Mouse (Mus musculus): ENCODE measurements around the gene Gm39566. TPM values are rescaled to one million over a fixed set of nuclear protein-coding genes. Genes with fewer than 3 reads are reported as not detected.
A peak's percentile ranks its signal among the peaks of the same experiment; 100 is the strongest.
"Not testable (repeated sequence)": the region's sequence is repeated elsewhere in the genome, so short reads cannot be mapped to it uniquely, and the experiment has no call there.

The Gm39566 gene
- polyA plus RNA-seq (2012; rRNA removed) = not detected in 2 replicates

GRCm38 (mm10) chr11:69815155-69815554, at the start of gene Gm39566:
Gene Gm39566 (minus strand): TSS chr11:69815298.
- 78% methylated on average over 10 of the region's 10 CpGs for WGBS

GRCm38 (mm10) chr11:69864138-69864860, 49.2 kb upstream of the Gm39566 start:
- WGBS = 47% methylated on average over 8 of the region's 8 CpGs
- no peaks in the 10 kb centered on the region for H3K36me3 ChIP-seq (ENCODE audit: control insufficient read depth, insufficient read depth, low read length)
- TF ChIP-seq CTCF (IDR thresholded peaks at IDR 0.05; ENCODE audit: extremely low read depth, insufficient read length, insufficient replicate concordance, low read depth, low read length) = no peak
- TF ChIP-seq POLR2A (IDR thresholded peaks at IDR 0.05; ENCODE audit: low read depth, low read length) = no peak
- H3K27me3 ChIP-seq (ENCODE audit: control insufficient read depth, insufficient read depth, low read length) = no peaks in the 10 kb centered on the region; the same call in 1 of the 2 replicates
- H3K27ac ChIP-seq (ENCODE audit: insufficient read depth, low read depth, low read length) = no peak overlapping the region
- no peak overlapping the region for H3K4me3 ChIP-seq (ENCODE audit: low read depth, low read length)
- H3K4me1 ChIP-seq (ENCODE audit: control insufficient read depth, insufficient read depth, insufficient read length, low read length) = peaks cover 2% of the 10 kb centered on the region; the same call in 1 of the 2 replicates

More at GRCm38 (mm10) chr11:69815155-69815554, at the start of gene Gm39566:
- Histone ChIP-seq H3K4me1 (ENCODE audit: control insufficient read depth, insufficient read depth, insufficient read length, low read length) (no peaks in the 10 kb centered on the region), H3K27me3 (ENCODE audit: control insufficient read depth, insufficient read depth, low read length) (no peaks in the 10 kb centered on the region), H3K4me3 (ENCODE audit: low read depth, low read length) (no peak within 1 kb of the TSS), H3K36me3 (ENCODE audit: control insufficient read depth, insufficient read depth, low read length) (no peaks in the 10 kb centered on the region), H3K27ac (ENCODE audit: insufficient read depth, low read depth, low read length) (no peak within 1 kb of the TSS)
- peak; percentile 26; the same call in 1 of the 2 replicates for TF ChIP-seq CTCF (IDR thresholded peaks at IDR 0.05; ENCODE audit: extremely low read depth, insufficient read length, insufficient replicate concordance, low read depth, low read length)
- no peak for TF ChIP-seq POLR2A (IDR thresholded peaks at IDR 0.05; ENCODE audit: low read depth, low read length)

GRCm38 (mm10) chr11:69863729-69864128, 48.6 kb upstream of the Gm39566 start:
- H3K27ac ChIP-seq (ENCODE audit: insufficient read depth, low read depth, low read length); H3K4me3 ChIP-seq (ENCODE audit: low read depth, low read length); H3K4me1 ChIP-seq (ENCODE audit: control insufficient read depth, insufficient read depth, insufficient read length, low read length); H3K36me3 ChIP-seq (ENCODE audit: control insufficient read depth, insufficient read depth, low read length); H3K27me3 ChIP-seq (ENCODE audit: control insufficient read depth, insufficient read depth, low read length): not testable (repeated sequence)
- WGBS = 66% methylated on average over 3 of the region's 3 CpGs

GRCm38 (mm10) chr11:69858113-69858998, 43.3 kb upstream of the Gm39566 start, which contains the start of gene Tnk1:
Gene Tnk1 (minus strand): TSS chr11:69858730.
- H3K27ac ChIP-seq (ENCODE audit: insufficient read depth, low read depth, low read length) = peak within 1 kb of the TSS; percentile 85
- H3K27me3 ChIP-seq (ENCODE audit: control insufficient read depth, insufficient read depth, low read length) = no peaks in the 10 kb centered on the region
- peak within 1 kb of the TSS; percentile 74 for H3K4me3 ChIP-seq (ENCODE audit: low read depth, low read length)
- no peak for TF ChIP-seq CTCF (IDR thresholded peaks at IDR 0.05; ENCODE audit: extremely low read depth, insufficient read length, insufficient replicate concordance, low read depth, low read length)
- TF ChIP-seq POLR2A (IDR thresholded peaks at IDR 0.05; ENCODE audit: low read depth, low read length) = peak; percentile 79; the same call in 1 of the 2 replicates
- 13% methylated on average over 30 of the region's 30 CpGs for WGBS
- peaks cover 11% of the 10 kb centered on the region for H3K4me1 ChIP-seq (ENCODE audit: control insufficient read depth, insufficient read depth, insufficient read length, low read length)
- H3K36me3 ChIP-seq (ENCODE audit: control insufficient read depth, insufficient read depth, low read length) = peaks cover 14% of the 10 kb centered on the region

- Histone ChIP-seq H3K4me3 (ENCODE audit: low read depth, low read length) (no peak overlapping the region), H3K27me3 (ENCODE audit: control insufficient read depth, insufficient read depth, low read length) (no peaks in the 10 kb centered on the region), H3K36me3 (ENCODE audit: control insufficient read depth, insufficient read depth, low read length) (peaks cover 41% of the 10 kb centered on the region), H3K27ac (ENCODE audit: insufficient read depth, low read depth, low read length) (no peak overlapping the region), H3K4me1 (ENCODE audit: control insufficient read depth, insufficient read depth, insufficient read length, low read length) (peaks cover 11% of the 10 kb centered on the region)
- TF ChIP-seq POLR2A (IDR thresholded peaks at IDR 0.05; ENCODE audit: low read depth, low read length) (no peak), CTCF (IDR thresholded peaks at IDR 0.05; ENCODE audit: extremely low read depth, insufficient read length, insufficient replicate concordance, low read depth, low read length) (no peak)
- WGBS = 70% methylated on average over 16 of the region's 16 CpGs
These were observed 40.2 kb upstream of the Gm39566 start for GRCm38 (mm10) chr11:69855347-69855746.

- TF ChIP-seq CTCF (IDR thresholded peaks at IDR 0.05; ENCODE audit: extremely low read depth, insufficient read length, insufficient replicate concordance, low read depth, low read length) (no peak), POLR2A (IDR thresholded peaks at IDR 0.05; ENCODE audit: low read depth, low read length) (no peak)
- H3K4me1 ChIP-seq (ENCODE audit: control insufficient read depth, insufficient read depth, insufficient read length, low read length) = peaks cover 11% of the 10 kb centered on the region
- H3K4me3 ChIP-seq (ENCODE audit: low read depth, low read length) = no peak overlapping the region
- H3K27ac ChIP-seq (ENCODE audit: insufficient read depth, low read depth, low read length) = no peak overlapping the region
- 78% methylated on average over 10 of the region's 10 CpGs for WGBS
- H3K27me3 ChIP-seq (ENCODE audit: control insufficient read depth, insufficient read depth, low read length) = no peaks in the 10 kb centered on the region
- peaks cover 47% of the 10 kb centered on the region for H3K36me3 ChIP-seq (ENCODE audit: control insufficient read depth, insufficient read depth, low read length)
These were observed 39.6 kb upstream of the Gm39566 start for GRCm38 (mm10) chr11:69854680-69855079.

GRCm38 (mm10) chr11:69853994-69854393, 38.9 kb upstream of the Gm39566 start:
- 38% methylated on average over 7 of the region's 7 CpGs for WGBS
- H3K27me3 ChIP-seq (ENCODE audit: control insufficient read depth, insufficient read depth, low read length) = no peaks in the 10 kb centered on the region
- peaks cover 8% of the 10 kb centered on the region for H3K4me1 ChIP-seq (ENCODE audit: control insufficient read depth, insufficient read depth, insufficient read length, low read length)
- no peak for TF ChIP-seq CTCF (IDR thresholded peaks at IDR 0.05; ENCODE audit: extremely low read depth, insufficient read length, insufficient replicate concordance, low read depth, low read length)
- no peak for TF ChIP-seq POLR2A (IDR thresholded peaks at IDR 0.05; ENCODE audit: low read depth, low read length)
- no peak overlapping the region for H3K27ac ChIP-seq (ENCODE audit: insufficient read depth, low read depth, low read length)
- peaks cover 48% of the 10 kb centered on the region for H3K36me3 ChIP-seq (ENCODE audit: control insufficient read depth, insufficient read depth, low read length)
- H3K4me3 ChIP-seq (ENCODE audit: low read depth, low read length) = no peak overlapping the region
